Mouse (Mus musculus) ovary, postnatal 14 days (tissue): ENCODE measurements around the gene Atrx.
"Not testable (repeated sequence)": the region's sequence is repeated elsewhere in the genome, so short reads cannot be mapped to it uniquely, and the experiment has no call there.

Source experiments
- DNase-seq: peaks from one replicate; pipeline ENCODE4 v3.0.0; 2022; ENCODE audit warnings: low spot score

The Atrx gene

GRCm38 (mm10) chrX:105928861-105929477 lies at the start of gene Atrx:
Atrx (minus strand) TSS chrX:105929403.
- DNase-seq, result peak; percentile 42

- DNase-seq, result not testable (repeated sequence)
Measured at GRCm38 (mm10) chrX:105957091-105957490, 27.9 kb upstream of the Atrx start.

- DNase-seq, result no peak
Measured at GRCm38 (mm10) chrX:105953999-105954398, 24.8 kb upstream of the Atrx start.

- no peak for DNase-seq
Measured at GRCm38 (mm10) chrX:105946357-105946756, 17.2 kb upstream of the Atrx start.

GRCm38 (mm10) chrX:105939245-105939644 lies 10.0 kb upstream of the Atrx start:
- DNase-seq, result no peak

GRCm38 (mm10) chrX:105937736-105938135 lies 8.5 kb upstream of the Atrx start:
- no peak for DNase-seq

- DNase-seq, result peak; percentile 9
Measured at GRCm38 (mm10) chrX:105934341-105934740, 5.1 kb upstream of the Atrx start.

GRCm38 (mm10) chrX:105929478-105930038 lies 355 bp upstream of the Atrx start:
- DNase-seq, result no peak

- DNase-seq, result peak; percentile 2
Measured at GRCm38 (mm10) chrX:105927941-105928860, 1.0 kb downstream of the Atrx start.

- no peak for DNase-seq
Measured at GRCm38 (mm10) chrX:105926121-105926735, 3.0 kb downstream of the Atrx start.

GRCm38 (mm10) chrX:105924326-105925070 lies 4.7 kb downstream of the Atrx start:
- DNase-seq, result no peak

GRCm38 (mm10) chrX:105923896-105924295 lies 5.3 kb downstream of the Atrx start:
- DNase-seq, result no peak

- DNase-seq, result not testable (repeated sequence)
Measured at GRCm38 (mm10) chrX:105922986-105923385, 6.2 kb downstream of the Atrx start.

GRCm38 (mm10) chrX:105921421-105921820 lies 7.8 kb downstream of the Atrx start:
- no peak for DNase-seq

GRCm38 (mm10) chrX:105911728-105912127 lies 17.5 kb downstream of the Atrx start:
- DNase-seq, result no peak

GRCm38 (mm10) chrX:105901611-105902010 lies 27.6 kb downstream of the Atrx start:
- DNase-seq, result no peak

GRCm38 (mm10) chrX:105886921-105887320 lies 42.3 kb downstream of the Atrx start:
- DNase-seq, result no peak

GRCm38 (mm10) chrX:105864367-105864766 lies 64.8 kb downstream of the Atrx start:
- no peak for DNase-seq

GRCm38 (mm10) chrX:105824462-105824861 lies 104.7 kb downstream of the Atrx start:
- no peak for DNase-seq

- no peak for DNase-seq
Measured at GRCm38 (mm10) chrX:105794806-105795403, 134.3 kb downstream of the Atrx start.

GRCm38 (mm10) chrX:105773281-105773680 lies 155.9 kb downstream of the Atrx start:
- DNase-seq, result no peak
